Mouse (Mus musculus): ENCODE measurements around the gene 2210418O10Rik.
"Not testable (repeated sequence)": the region's sequence is repeated elsewhere in the genome, so short reads cannot be mapped to it uniquely, and the experiment has no call there.

Gene 2210418O10Rik

DNA sequence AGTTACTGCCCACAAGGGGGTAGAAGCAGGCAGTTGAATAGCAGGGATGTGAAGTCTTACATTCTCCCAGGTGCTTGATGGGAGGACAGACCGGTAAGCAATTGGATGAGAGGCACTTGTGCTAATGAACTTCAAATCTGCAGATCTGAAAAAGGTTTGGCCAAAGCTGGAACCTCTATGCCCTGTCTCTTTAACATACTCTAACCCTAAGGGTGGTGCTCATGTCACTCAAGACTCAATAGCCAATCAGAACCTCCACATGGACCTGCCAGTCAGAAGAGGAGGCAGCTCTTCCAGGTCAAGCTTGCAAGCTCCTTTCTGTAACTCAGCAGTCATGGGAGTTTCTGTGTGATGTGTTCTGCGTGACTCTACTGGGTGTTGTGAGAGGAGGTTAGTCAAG, at the start of gene 2210418O10Rik:
Gene 2210418O10Rik, plus strand, starts transcription at position 301 of the 400 bp plus-strand sequence.
- not testable (repeated sequence) for DNase-seq (ENCODE audit: low spot score)

DNA sequence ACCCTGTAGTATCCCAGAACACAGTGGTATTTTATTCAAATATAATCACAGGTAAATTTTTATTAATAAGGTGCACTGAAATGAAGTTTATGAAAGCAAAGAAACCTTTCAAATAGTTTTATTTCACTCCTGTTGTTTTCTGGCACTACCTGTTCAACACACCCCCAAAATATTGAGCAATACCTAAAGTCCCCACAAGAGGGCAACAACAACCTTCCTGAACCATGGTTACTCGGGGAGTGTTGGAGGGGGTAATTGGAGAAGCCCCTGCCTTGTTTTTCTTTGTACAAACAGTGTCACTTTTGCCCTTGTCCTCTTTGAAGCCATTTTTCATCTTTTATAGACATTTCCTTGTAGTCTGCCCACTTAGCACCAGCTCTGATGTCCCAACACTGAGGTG, 22.1 kb downstream of the 2210418O10Rik start:
- DNase-seq (ENCODE audit: low spot score) = not testable (repeated sequence)

Measured in urinary bladder, postnatal 10 days (tissue).